8 mouse cellular contexts compared by ENCODE assay signal in genomic region chr10:26564462-26564861, GRCm38 (mm10).
DNase-seq lines count a peak whose midpoint lies in the region; ATAC-seq lines count a peak whose summit lies in the region.

No protein-coding gene starts in this region.

- intact Hi-C loops in left cerebral cortex, postnatal 10 days (cut with DNase I): no loop called here

- H3K4me2 ChIP-seq in embryonic facial prominence, embryonic 13.5 days: peak overlapping the region; percentile 33
- H3K4me2 ChIP-seq in heart, embryonic 16.5 days (ENCODE audit: low read depth, low read length): peak overlapping the region; percentile 27; the same call in 1 of the 2 replicates
- no peak overlapping the region for H3K4me2 ChIP-seq in midbrain, embryonic 13.5 days (replicated peaks)

- ATAC-seq in embryonic facial prominence, embryonic 13.5 days (ENCODE audit: insufficient number of reproducible peaks, insufficient read depth, low FRiP score, low TSS enrichment, low read depth): 0 out of 2 replicates have a peak, but pooled peaks have one; percentile 15
- ATAC-seq in heart, embryonic 16.5 days (replicated peaks; ENCODE audit: extremely low read depth, insufficient read depth, low FRiP score): no peak
- ATAC-seq in midbrain, embryonic 13.5 days: 0 out of 2 replicates have a peak, but pooled peaks have one; percentile 66

- no peak overlapping the region for H3K9ac ChIP-seq in embryonic facial prominence, embryonic 13.5 days
- no peak overlapping the region for H3K9ac ChIP-seq in heart, embryonic 16.5 days (ENCODE audit: low read length)
- H3K9ac ChIP-seq in midbrain, embryonic 13.5 days (replicated peaks): no peak overlapping the region

- no peaks in the 10 kb centered on the region for H3K27me3 ChIP-seq in embryonic facial prominence, embryonic 13.5 days
- H3K27me3 ChIP-seq in heart, embryonic 16.5 days (ENCODE audit: control insufficient read depth, insufficient read depth, low read length): no peaks in the 10 kb centered on the region
- no peaks in the 10 kb centered on the region for H3K27me3 ChIP-seq in midbrain, embryonic 13.5 days

- no peak overlapping the region for H3K27ac ChIP-seq in embryonic facial prominence, embryonic 13.5 days
- no peak overlapping the region for H3K27ac ChIP-seq in heart, embryonic 16.5 days (ENCODE audit: low read length)
- no peak overlapping the region for H3K27ac ChIP-seq in midbrain, embryonic 13.5 days

- no peaks in the 10 kb centered on the region for H3K36me3 ChIP-seq in embryonic facial prominence, embryonic 13.5 days
- no peaks in the 10 kb centered on the region for H3K36me3 ChIP-seq in heart, embryonic 16.5 days (ENCODE audit: control insufficient read depth, insufficient read depth)
- H3K36me3 ChIP-seq in midbrain, embryonic 13.5 days: no peaks in the 10 kb centered on the region

- peak overlapping the region; percentile 1; the same call in 1 of the 2 replicates for H3K4me3 ChIP-seq in embryonic facial prominence, embryonic 13.5 days
- H3K4me3 ChIP-seq in heart, embryonic 16.5 days (ENCODE audit: low read length): no peak overlapping the region
- no peak overlapping the region for H3K4me3 ChIP-seq in midbrain, embryonic 13.5 days (replicated peaks)

- DNase-seq in cerebellum, adult 18-20 months: peak; percentile 5 to 6
- DNase-seq in cerebellum, adult 9-11 months: no peak
- DNase-seq in MEL-GATA-1-ER (ENCODE audit: extremely low read depth, low read depth): peak; percentile 86
- peak; percentile 31 to 71 for DNase-seq in left cerebral cortex, postnatal 10 days (ENCODE audit: extremely low spot score in 1 of 2, low spot score in 2 of 2)
- DNase-seq in thymus, adult 18-20 months: peak; percentile 36 to 48

- 18% methylated on average over 11 of the region's 11 CpGs for WGBS in embryonic facial prominence, embryonic 13.5 days
- 37% methylated on average over 11 of the region's 11 CpGs for WGBS in heart, embryonic 16.5 days
- WGBS in midbrain, embryonic 13.5 days: 45% methylated on average over 11 of the region's 11 CpGs

- peaks cover 27% of the 10 kb centered on the region for H3K4me1 ChIP-seq in embryonic facial prominence, embryonic 13.5 days
- H3K4me1 ChIP-seq in heart, embryonic 16.5 days (ENCODE audit: control insufficient read depth, insufficient read depth, low read length): peaks cover 7% of the 10 kb centered on the region
- 0 out of 2 replicates have a peak, but pooled peaks cover 3% of the 10 kb centered on the region for H3K4me1 ChIP-seq in midbrain, embryonic 13.5 days (replicated peaks)

- H3K9me3 ChIP-seq in embryonic facial prominence, embryonic 13.5 days: no peaks in the 10 kb centered on the region
- no peaks in the 10 kb centered on the region for H3K9me3 ChIP-seq in heart, embryonic 16.5 days (replicated peaks; ENCODE audit: control insufficient read depth, low read length)
- H3K9me3 ChIP-seq in midbrain, embryonic 13.5 days: no peaks in the 10 kb centered on the region
